Comparison of ENCODE assay signal across 26 mouse cellular contexts in genomic region chr4:135486352-135486751, GRCm38 (mm10). TPM values are rescaled to one million over a fixed set of nuclear protein-coding genes. Genes with fewer than 3 reads are reported as not detected.
A peak's percentile ranks its signal among the peaks of the same experiment; 100 is the strongest.
DNase-seq lines count a peak whose midpoint lies in the region; ATAC-seq lines count a peak whose summit lies in the region.
"Had no signal": no experiment of that assay in that cellular context is flagged by ENCODE, and none has a peak within 500 bp of the region (broad histone marks: within the 10 kb centered on the region; RNA-seq: fewer than 3 reads in every experiment).

No protein-coding gene starts in this region.

- H3K27ac ChIP-seq in kidney, embryonic 15.5 days: no peak overlapping the region
- no peak overlapping the region for H3K27ac ChIP-seq in intestine, embryonic 15.5 days
- H3K27ac ChIP-seq: embryonic facial prominence, embryonic 15.5 days; heart, embryonic 10.5 days; hindbrain, embryonic 10.5 days; kidney, postnatal 0 days; liver, embryonic 14.5 days; lung, embryonic 15.5 days; midbrain, embryonic 13.5 days had no signal

- H3K36me3 ChIP-seq in kidney, embryonic 15.5 days: peaks cover 29% of the 10 kb centered on the region; the same call in 1 of the 2 replicates
- H3K36me3 ChIP-seq in intestine, embryonic 15.5 days: no peaks in the 10 kb centered on the region; the same call in 1 of the 2 replicates
- H3K36me3 ChIP-seq: embryonic facial prominence, embryonic 15.5 days had no signal

- no peak overlapping the region for H3K9ac ChIP-seq in kidney, embryonic 15.5 days
- no peak overlapping the region for H3K9ac ChIP-seq in intestine, embryonic 15.5 days
- H3K9ac ChIP-seq: embryonic facial prominence, embryonic 15.5 days; liver, embryonic 14.5 days; lung, embryonic 15.5 days; midbrain, embryonic 13.5 days had no signal

- H3K4me3 ChIP-seq in kidney, embryonic 15.5 days (replicated peaks): no peak overlapping the region
- no peak overlapping the region for H3K4me3 ChIP-seq in intestine, embryonic 15.5 days (replicated peaks)
- H3K4me3 ChIP-seq: embryonic facial prominence, embryonic 15.5 days; heart, embryonic 10.5 days; hindbrain, embryonic 10.5 days; lung, embryonic 15.5 days; megakaryocyte, embryonic 14.5 days; midbrain, embryonic 13.5 days had no signal

- no peaks in the 10 kb centered on the region for H3K27me3 ChIP-seq in kidney, embryonic 15.5 days
- no peaks in the 10 kb centered on the region for H3K27me3 ChIP-seq in intestine, embryonic 15.5 days (replicated peaks)
- H3K27me3 ChIP-seq: embryonic facial prominence, embryonic 15.5 days; lung, embryonic 15.5 days; megakaryocyte, embryonic 14.5 days had no signal

- 94% methylated on average over 11 of the region's 11 CpGs for WGBS in kidney, embryonic 15.5 days
- WGBS in intestine, embryonic 15.5 days: 91% methylated on average over 11 of the region's 11 CpGs

- no peaks in the 10 kb centered on the region for H3K4me1 ChIP-seq in kidney, embryonic 15.5 days
- no peaks in the 10 kb centered on the region for H3K4me1 ChIP-seq in intestine, embryonic 15.5 days (replicated peaks)
- H3K4me1 ChIP-seq: embryonic facial prominence, embryonic 15.5 days; hindbrain, embryonic 10.5 days; lung, embryonic 15.5 days; midbrain, embryonic 13.5 days had no signal

- H3K4me2 ChIP-seq in kidney, embryonic 15.5 days: no peak overlapping the region
- no peak overlapping the region for H3K4me2 ChIP-seq in intestine, embryonic 15.5 days (replicated peaks)
- H3K4me2 ChIP-seq: embryonic facial prominence, embryonic 15.5 days; lung, embryonic 15.5 days; midbrain, embryonic 13.5 days had no signal

- intact Hi-C loops in heart, postnatal 25 days (cut with DNase I): no loop called here

- DNase-seq in kidney, adult 11 months: peak; percentile 40
- DNase-seq in brain, adult 2 months (ENCODE audit: low read depth, low spot score): peak; percentile 85
- DNase-seq in cerebellum, adult 8-10 months: peak; percentile 69
- DNase-seq in cerebellum, postnatal 36 days: peak; percentile 76 to 78
- DNase-seq in T-cell, adult 2 months (ENCODE audit: low spot score): no peak
- no peak for DNase-seq in heart, postnatal 25 days (ENCODE audit: low spot score)
- DNase-seq: adrenal gland, postnatal 14 days; gastrocnemius, postnatal 10 days; layer of hippocampus, adult 9-11 months; lung, postnatal 36 days; retina, postnatal 1 day; right cerebral cortex, postnatal 25 days; thymus, postnatal 25 days had no signal

- ATAC-seq in kidney, embryonic 15.5 days (replicated peaks; ENCODE audit: low FRiP score): no peak
- ATAC-seq in intestine, embryonic 15.5 days: no peak
- ATAC-seq: forebrain, embryonic 14.5 days; midbrain, embryonic 13.5 days had no signal

- no peaks in the 10 kb centered on the region for H3K9me3 ChIP-seq in kidney, embryonic 15.5 days (replicated peaks)
- H3K9me3 ChIP-seq in intestine, embryonic 15.5 days: no peaks in the 10 kb centered on the region
- H3K9me3 ChIP-seq: embryonic facial prominence, embryonic 15.5 days; heart, embryonic 10.5 days; hindbrain, embryonic 10.5 days; lung, embryonic 15.5 days; megakaryocyte, embryonic 14.5 days had no signal

RNA-seq across cellular contexts. Expression of gene Stpg1, which starts 8.2 kb away (rescaled TPM):
- polyA plus RNA-seq in kidney, embryonic 15.5 days (2015; fragmentation: Nextera tagmentation; extraction: Ambion mirVana): 0.60 and 0.65 TPM in 2 replicates
- not detected for total RNA-seq in heart, postnatal 25 days (2021)
- polyA plus RNA-seq in intestine, embryonic 15.5 days (2015; fragmentation: Nextera tagmentation; extraction: Ambion mirVana): 0.24 and 0.30 TPM in 2 replicates
- total RNA-seq: common myeloid progenitor, adult 5-6 weeks; gastrocnemius, postnatal 10 days; granulocyte monocyte progenitor cell, adult 5-6 weeks had no signal

RNA-seq across cellular contexts. Expression of gene Nipal3, which starts 8.5 kb away (rescaled TPM):
- polyA plus RNA-seq in kidney, embryonic 15.5 days (2015; fragmentation: Nextera tagmentation; extraction: Ambion mirVana): 4.9 and 6.2 TPM in 2 replicates
- total RNA-seq in heart, postnatal 25 days (2021): 10 to 100 TPM; 36.4 to 44.5 TPM
- polyA plus RNA-seq in intestine, embryonic 15.5 days (2015; fragmentation: Nextera tagmentation; extraction: Ambion mirVana): 6.4 and 6.9 TPM in 2 replicates

RNA-seq across cellular contexts. Expression of gene Rcan3, which starts 52.7 kb away (rescaled TPM):
- polyA plus RNA-seq in kidney, embryonic 15.5 days (2015; fragmentation: Nextera tagmentation; extraction: Ambion mirVana): 12.6 and 15.5 TPM in 2 replicates
- total RNA-seq in heart, postnatal 25 days (2021): 10 to 100 TPM in 1 of 2 experiments, 1 to 10 TPM in 1; 9.7 to 11.5 TPM
- 14.9 and 17.9 TPM in 2 replicates for polyA plus RNA-seq in intestine, embryonic 15.5 days (2015; fragmentation: Nextera tagmentation; extraction: Ambion mirVana)

Comparison
In these comparisons a context has a peak if more than half of its experiments do, and no peak if none do; other contexts are left out.
1. DNase-seq: peak in kidney, adult 11 months (single experiment), brain, adult 2 months (single experiment), cerebellum, adult 8-10 months (single experiment) and cerebellum, postnatal 36 days (2 of 2); none in T-cell, adult 2 months (single experiment) and heart, postnatal 25 days (single experiment).